Mouse (Mus musculus): ENCODE data around the gene Cdk2ap2. TPM values are rescaled to one million over a fixed set of nuclear protein-coding genes. Genes with fewer than 3 reads are reported as not detected.
"Not testable (repeated sequence)": the region's sequence is repeated elsewhere in the genome, so short reads cannot be mapped to it uniquely, and the experiment has no call there.

The Cdk2ap2 gene
- polyA plus RNA-seq, 2 experiments = 52.5 to 101 TPM

GRCm38 (mm10) chr19:4129462-4129861, 32.5 kb downstream of the Cdk2ap2 start:
- ATAC-seq (ENCODE audit: insufficient read depth) = no peak
- TF ChIP-seq CTCF (IDR thresholded peaks at IDR 0.05; ENCODE audit: low read depth) = no peak
- TF ChIP-seq EP300 (IDR thresholded peaks at IDR 0.05; ENCODE audit: low read depth) = no peak
- Histone ChIP-seq H3K36me3 (replicated peaks; ENCODE audit: control insufficient read depth, insufficient read depth, low read depth) (peaks cover 29% of the 10 kb centered on the region), H3K4me1 (replicated peaks; ENCODE audit: control insufficient read depth in 2 of 2, insufficient read depth in 2 of 2, low read length in 1 of 2) (peaks cover 34 to 40% of the 10 kb centered on the region in 2 experiments), H3K27me3 (ENCODE audit: control insufficient read depth, insufficient read depth, low read length) (no peaks in the 10 kb centered on the region), H3K27ac (peak overlapping the region; percentile 77), H3K9ac (replicated peaks) (no peak overlapping the region), H3K4me3 (ENCODE audit: insufficient read depth in 1 of 2, low read depth in 2 of 2, low read length in 2 of 2) (no peak overlapping the region), H3K9me3 (ENCODE audit: control insufficient read depth, low read length) (no peaks in the 10 kb centered on the region), H3K4me2 (ENCODE audit: low read depth) (peak overlapping the region; percentile 78)
- no peak for DNase-seq (ENCODE audit: low read depth in 3 of 3, low spot score in 3 of 3)
- 91% methylated on average over 7 of the region's 7 CpGs for WGBS (ENCODE audit: insufficient replicate concordance)

GRCm38 (mm10) chr19:4130106-4130505, 33.1 kb downstream of the Cdk2ap2 start:
- Histone ChIP-seq H3K4me3 (ENCODE audit: insufficient read depth in 1 of 2, low read depth in 2 of 2, low read length in 2 of 2) (peak overlapping the region; percentile 42 to 69), H3K27me3 (ENCODE audit: control insufficient read depth, insufficient read depth, low read length) (no peaks in the 10 kb centered on the region), H3K27ac (peak overlapping the region; percentile 77), H3K9me3 (ENCODE audit: control insufficient read depth, low read length) (no peaks in the 10 kb centered on the region), H3K36me3 (replicated peaks; ENCODE audit: control insufficient read depth, insufficient read depth, low read depth) (peaks cover 29% of the 10 kb centered on the region), H3K4me2 (ENCODE audit: low read depth) (peak overlapping the region; percentile 78), H3K9ac (replicated peaks) (peak overlapping the region; percentile 80), H3K4me1 (replicated peaks; ENCODE audit: control insufficient read depth in 2 of 2, insufficient read depth in 2 of 2, low read length in 1 of 2) (peaks cover 28 to 37% of the 10 kb centered on the region in 2 experiments)
- no peak for TF ChIP-seq CTCF (IDR thresholded peaks at IDR 0.05; ENCODE audit: low read depth)
- no peak for TF ChIP-seq EP300 (IDR thresholded peaks at IDR 0.05; ENCODE audit: low read depth)
- 70% methylated on average over 4 of the region's 4 CpGs for WGBS (ENCODE audit: insufficient replicate concordance)
- DNase-seq (ENCODE audit: low read depth in 3 of 3, low spot score in 3 of 3) (no peak), ATAC-seq (ENCODE audit: insufficient read depth) (no peak)

- peak overlapping the region; percentile 78 for H3K4me2 ChIP-seq (ENCODE audit: low read depth)
- ATAC-seq (ENCODE audit: insufficient read depth) (peak; percentile 83), DNase-seq (ENCODE audit: low read depth in 3 of 3, low spot score in 3 of 3) (peak in 2 of 3 experiments; percentile 61 to 63)
- peaks cover 29% of the 10 kb centered on the region for H3K36me3 ChIP-seq (replicated peaks; ENCODE audit: control insufficient read depth, insufficient read depth, low read depth)
- H3K4me1 ChIP-seq (replicated peaks; ENCODE audit: control insufficient read depth in 2 of 2, insufficient read depth in 2 of 2, low read length in 1 of 2) = peaks cover 28 to 38% of the 10 kb centered on the region in 2 experiments
- no peaks in the 10 kb centered on the region for H3K27me3 ChIP-seq (ENCODE audit: control insufficient read depth, insufficient read depth, low read length)
- peak overlapping the region; percentile 80 for H3K9ac ChIP-seq (replicated peaks)
- no peaks in the 10 kb centered on the region for H3K9me3 ChIP-seq (ENCODE audit: control insufficient read depth, low read length)
- WGBS (ENCODE audit: insufficient replicate concordance) = 13% methylated on average over 5 of the region's 5 CpGs
- peak overlapping the region; percentile 77 for H3K27ac ChIP-seq
- TF ChIP-seq EP300 (IDR thresholded peaks at IDR 0.05; ENCODE audit: low read depth) (no peak), CTCF (IDR thresholded peaks at IDR 0.05; ENCODE audit: low read depth) (no peak)
- peak overlapping the region; percentile 69 to 97 for H3K4me3 ChIP-seq (ENCODE audit: insufficient read depth in 1 of 2, low read depth in 2 of 2, low read length in 2 of 2)
These were observed 34.1 kb downstream of the Cdk2ap2 start for GRCm38 (mm10) chr19:4131075-4131474.

GRCm38 (mm10) chr19:4131768-4132167, 34.8 kb downstream of the Cdk2ap2 start:
- H3K4me3 ChIP-seq (ENCODE audit: insufficient read depth in 1 of 2, low read depth in 2 of 2, low read length in 2 of 2) = no peak overlapping the region; a peak in 1 of 4 replicates
- 78% methylated on average over 2 of the region's 2 CpGs for WGBS (ENCODE audit: insufficient replicate concordance)
- TF ChIP-seq EP300 (IDR thresholded peaks at IDR 0.05; ENCODE audit: low read depth) (no peak), CTCF (IDR thresholded peaks at IDR 0.05; ENCODE audit: low read depth) (peak; percentile 78)
- no peaks in the 10 kb centered on the region for H3K9me3 ChIP-seq (ENCODE audit: control insufficient read depth, low read length)
- H3K36me3 ChIP-seq (replicated peaks; ENCODE audit: control insufficient read depth, insufficient read depth, low read depth) = peaks cover 29% of the 10 kb centered on the region
- H3K4me1 ChIP-seq (replicated peaks; ENCODE audit: control insufficient read depth in 2 of 2, insufficient read depth in 2 of 2, low read length in 1 of 2) = peaks cover 28 to 33% of the 10 kb centered on the region in 2 experiments
- peak overlapping the region; percentile 77 for H3K27ac ChIP-seq
- ATAC-seq (ENCODE audit: insufficient read depth) (peak; percentile 42; the same call in 1 of the 2 replicates), DNase-seq (ENCODE audit: low read depth in 3 of 3, low spot score in 3 of 3) (no peak)
- no peaks in the 10 kb centered on the region for H3K27me3 ChIP-seq (ENCODE audit: control insufficient read depth, insufficient read depth, low read length)
- H3K4me2 ChIP-seq (ENCODE audit: low read depth) = peak overlapping the region; percentile 78
- H3K9ac ChIP-seq (replicated peaks) = peak overlapping the region; percentile 80

GRCm38 (mm10) chr19:4134354-4134753, 37.4 kb downstream of the Cdk2ap2 start:
- no peak for DNase-seq (ENCODE audit: low read depth in 3 of 3, low spot score in 3 of 3)
- H3K27me3 ChIP-seq (ENCODE audit: control insufficient read depth, insufficient read depth, low read length) = no peaks in the 10 kb centered on the region; the same call in 1 of the 2 replicates
- H3K9me3 ChIP-seq (ENCODE audit: control insufficient read depth, low read length) = no peaks in the 10 kb centered on the region
- peaks cover 17% of the 10 kb centered on the region for H3K36me3 ChIP-seq (replicated peaks; ENCODE audit: control insufficient read depth, insufficient read depth, low read depth)
- 78% methylated on average over 4 of the region's 4 CpGs for WGBS (ENCODE audit: insufficient replicate concordance)
- H3K4me3 ChIP-seq (ENCODE audit: insufficient read depth in 1 of 2, low read depth in 2 of 2, low read length in 2 of 2) = no peak overlapping the region
- H3K27ac ChIP-seq = no peak overlapping the region
- H3K4me1 ChIP-seq (replicated peaks; ENCODE audit: control insufficient read depth in 2 of 2, insufficient read depth in 2 of 2, low read length in 1 of 2) = peaks cover 19 to 24% of the 10 kb centered on the region in 2 experiments
- H3K4me2 ChIP-seq (ENCODE audit: low read depth) = no peak overlapping the region
- no peak for ATAC-seq (ENCODE audit: insufficient read depth)
- H3K9ac ChIP-seq (replicated peaks) = no peak overlapping the region
- TF ChIP-seq CTCF (IDR thresholded peaks at IDR 0.05; ENCODE audit: low read depth) (no peak), EP300 (IDR thresholded peaks at IDR 0.05; ENCODE audit: low read depth) (no peak)

- Histone ChIP-seq H3K4me1 (replicated peaks; ENCODE audit: control insufficient read depth in 2 of 2, insufficient read depth in 2 of 2, low read length in 1 of 2) (peaks cover 12 to 16% of the 10 kb centered on the region in 2 experiments), H3K36me3 (replicated peaks; ENCODE audit: control insufficient read depth, insufficient read depth, low read depth) (peaks cover 15% of the 10 kb centered on the region), H3K4me2 (ENCODE audit: low read depth) (peak overlapping the region; percentile 43)
- 72% methylated on average over 6 of the region's 6 CpGs for whole genome bisulfite sequencing (ENCODE audit: insufficient replicate concordance)
- not testable (repeated sequence) for H3K27ac ChIP-seq; ATAC-seq (ENCODE audit: insufficient read depth); H3K4me3 ChIP-seq (ENCODE audit: insufficient read depth in 1 of 2, low read depth in 2 of 2, low read length in 2 of 2); H3K27me3 ChIP-seq (ENCODE audit: control insufficient read depth, insufficient read depth, low read length); DNase-seq (ENCODE audit: low read depth in 3 of 3, low spot score in 3 of 3); H3K9me3 ChIP-seq (ENCODE audit: control insufficient read depth, low read length); H3K9ac ChIP-seq (replicated peaks)
These were observed 38.4 kb downstream of the Cdk2ap2 start for GRCm38 (mm10) chr19:4135229-4135962.

All from liver, embryonic 14.5 days (tissue).